Mouse (Mus musculus) kidney, embryonic 16.5 days (tissue): ENCODE measurements around the gene Gabrr2. TPM values are rescaled to one million over a fixed set of nuclear protein-coding genes. Genes with fewer than 3 reads are reported as not detected.
"Not testable (repeated sequence)": the region's sequence is repeated elsewhere in the genome, so short reads cannot be mapped to it uniquely, and the experiment has no call there.

Experiments
- ATAC-seq: fragments of 200-750 bp; cut with Nextera tagmentation; 2 replicates; pipeline ENCODE4 v1.8.0; 2017; ENCODE audit warnings: moderate TSS enrichment; ENCODE audit not compliant: low FRiP score, low TSS enrichment
- H3K27ac ChIP-seq: fragments of 300-500 bp; sonication (generic); 2 replicates; pipeline ENCODE4 v1.5.1; 2014; ENCODE audit warnings: low read length
- H3K27me3 ChIP-seq: fragments of 300-500 bp; sonication (generic); 2 replicates; pipeline ENCODE4 v1.6.1; 2014; ENCODE audit warnings: low read length, control low read depth, mixed read lengths; ENCODE audit not compliant: insufficient read depth
- H3K36me3 ChIP-seq: fragments of 300-500 bp; sonication (generic); 2 replicates; pipeline ENCODE4 v1.6.1; 2014; ENCODE audit warnings: low read length, control low read depth, mixed read lengths; ENCODE audit not compliant: insufficient read depth
- H3K4me1 ChIP-seq: fragments of 300-500 bp; sonication (generic); 2 replicates; pipeline ENCODE4 v1.6.1; 2014; ENCODE audit warnings: low read length, control low read depth, mixed read lengths; ENCODE audit not compliant: insufficient read depth
- H3K4me2 ChIP-seq: fragments of 300-500 bp; sonication (generic); replicated peaks from 2 replicates; pipeline ENCODE4 v1.6.1; 2014; ENCODE audit warnings: low read depth, low read length
- H3K4me3 ChIP-seq: fragments of 300-500 bp; sonication (generic); 2 replicates; pipeline ENCODE4 v1.5.1; 2014; ENCODE audit warnings: mild to moderate bottlenecking, low read length
- H3K9ac ChIP-seq: fragments of 300-500 bp; sonication (generic); replicated peaks from 2 replicates; pipeline ENCODE4 v1.6.1; 2014; ENCODE audit warnings: low read length
- H3K9me3 ChIP-seq: fragments of 300-500 bp; sonication (generic); 2 replicates; pipeline ENCODE4 v1.6.1; 2016; ENCODE audit warnings: low read length, control low read depth
- WGBS: fragments of 180-500 bp; shearing (Covaris S2); extraction: QIAGEN DNeasy Blood & Tissue Kit; methylation state at CpG from one replicate; pipeline ENCODE4 v1.1.7; 2014; 5-methylcytosine and 5-hydroxymethylcytosine counted together
- polyA plus RNA-seq: library from polyadenylated mRNA; unstranded; fragments of >200 nt; fragmentation: Nextera tagmentation; extraction: Ambion mirVana; gene quantifications from 2 replicates; pipeline ENCODE4 v1.2.1, GENCODE M21; 2015

The Gabrr2 gene
- polyA plus RNA-seq, 1 experiment from 2014 or later = 0.29 TPM

GRCm38 (mm10) chr4:33078492-33078891 is 15.7 kb downstream of the Gabrr2 start:
- Histone ChIP-seq H3K4me2 (no peak overlapping the region), H3K9me3 (no peaks in the 10 kb centered on the region; the same call in 1 of the 2 replicates), H3K4me1 (0 out of 2 replicates have a peak, but pooled peaks cover 5% of the 10 kb centered on the region), H3K27me3 (no peaks in the 10 kb centered on the region), H3K9ac (no peak overlapping the region), H3K36me3 (no peaks in the 10 kb centered on the region), H3K4me3 (no peak overlapping the region), H3K27ac (no peak overlapping the region)
- 80% methylated on average over 3 of the region's 3 CpGs for WGBS
- ATAC-seq = no peak

GRCm38 (mm10) chr4:33099118-33099694 is 36.4 kb downstream of the Gabrr2 start:
- Histone ChIP-seq H3K36me3 (no peaks in the 10 kb centered on the region), H3K27ac (no peak overlapping the region), H3K4me1 (no peaks in the 10 kb centered on the region), H3K27me3 (no peaks in the 10 kb centered on the region), H3K4me2 (no peak overlapping the region), H3K4me3 (no peak overlapping the region), H3K9me3 (no peaks in the 10 kb centered on the region), H3K9ac (no peak overlapping the region)
- no peak for ATAC-seq
- 84% methylated on average over 6 of the region's 6 CpGs for whole genome bisulfite sequencing

GRCm38 (mm10) chr4:33109720-33110458 is 47.1 kb downstream of the Gabrr2 start:
- WGBS = 78% methylated on average over 14 of the region's 14 CpGs
- H3K27me3 ChIP-seq = no peaks in the 10 kb centered on the region

GRCm38 (mm10) chr4:33110845-33111244 is 48.0 kb downstream of the Gabrr2 start:
- ATAC-seq = no peak
- Histone ChIP-seq H3K4me2 (no peak overlapping the region), H3K27ac (no peak overlapping the region), H3K27me3 (no peaks in the 10 kb centered on the region), H3K9me3 (peaks cover 3% of the 10 kb centered on the region; the same call in 1 of the 2 replicates), H3K4me1 (no peaks in the 10 kb centered on the region), H3K36me3 (no peaks in the 10 kb centered on the region), H3K9ac (no peak overlapping the region), H3K4me3 (no peak overlapping the region)
- 86% methylated on average over 7 of the region's 7 CpGs for WGBS

More at GRCm38 (mm10) chr4:33109720-33110458, 47.1 kb downstream of the Gabrr2 start:
- no peak for ATAC-seq
- Histone ChIP-seq H3K27ac (no peak overlapping the region), H3K4me3 (no peak overlapping the region), H3K9me3 (no peaks in the 10 kb centered on the region), H3K4me2 (no peak overlapping the region), H3K36me3 (no peaks in the 10 kb centered on the region), H3K9ac (no peak overlapping the region), H3K4me1 (no peaks in the 10 kb centered on the region)

GRCm38 (mm10) chr4:33111358-33111757 is 48.6 kb downstream of the Gabrr2 start:
- no peaks in the 10 kb centered on the region for H3K4me1 ChIP-seq
- H3K36me3 ChIP-seq = no peaks in the 10 kb centered on the region
- no peak for ATAC-seq
- H3K9me3 ChIP-seq = peaks cover 4% of the 10 kb centered on the region; the same call in 1 of the 2 replicates
- no peak overlapping the region for H3K27ac ChIP-seq
- no peak overlapping the region for H3K9ac ChIP-seq
- no peak overlapping the region for H3K4me2 ChIP-seq
- H3K27me3 ChIP-seq = no peaks in the 10 kb centered on the region
- H3K4me3 ChIP-seq = no peak overlapping the region
- 83% methylated on average over 9 of the region's 9 CpGs for WGBS

- WGBS = 93% methylated on average over 10 of the region's 14 CpGs
- not testable (repeated sequence) for H3K27me3 ChIP-seq
These were observed 50.1 kb downstream of the Gabrr2 start for GRCm38 (mm10) chr4:33112866-33113265.

GRCm38 (mm10) chr4:33119118-33119517 is 56.3 kb downstream of the Gabrr2 start:
- not testable (repeated sequence) for H3K27me3 ChIP-seq, ATAC-seq, H3K9me3 ChIP-seq, H3K27ac ChIP-seq, H3K36me3 ChIP-seq, H3K4me2 ChIP-seq, H3K4me3 ChIP-seq, H3K9ac ChIP-seq, H3K4me1 ChIP-seq
- WGBS = 4% methylated on average over 3 of the region's 3 CpGs

More at GRCm38 (mm10) chr4:33112866-33113265, 50.1 kb downstream of the Gabrr2 start:
- H3K27ac ChIP-seq, H3K9me3 ChIP-seq, H3K4me3 ChIP-seq, H3K9ac ChIP-seq, H3K4me1 ChIP-seq, H3K36me3 ChIP-seq, ATAC-seq, H3K4me2 ChIP-seq: not testable (repeated sequence)

GRCm38 (mm10) chr4:33124493-33124892 is 61.7 kb downstream of the Gabrr2 start:
- no peaks in the 10 kb centered on the region for H3K36me3 ChIP-seq
- no peaks in the 10 kb centered on the region for H3K9me3 ChIP-seq
- no peak overlapping the region for H3K4me3 ChIP-seq
- no peak for ATAC-seq
- no peaks in the 10 kb centered on the region for H3K4me1 ChIP-seq
- H3K9ac ChIP-seq = no peak overlapping the region
- no peak overlapping the region for H3K4me2 ChIP-seq
- 74% methylated on average over 6 of the region's 6 CpGs for WGBS
- H3K27ac ChIP-seq = no peak overlapping the region
- H3K27me3 ChIP-seq = no peaks in the 10 kb centered on the region

GRCm38 (mm10) chr4:33125409-33126084 is 62.7 kb downstream of the Gabrr2 start:
- H3K27me3 ChIP-seq = no peaks in the 10 kb centered on the region
- no peak overlapping the region for H3K9ac ChIP-seq

GRCm38 (mm10) chr4:33132221-33132620 is 69.4 kb downstream of the Gabrr2 start, which contains the start of gene Gabrr1:
Gene Gabrr1, plus strand, starts transcription at chr4:33132521.
- Histone ChIP-seq H3K9ac (no peak within 1 kb of the TSS), H3K27ac (no peak within 1 kb of the TSS), H3K4me3 (no peak within 1 kb of the TSS), H3K36me3 (no peaks in the 10 kb centered on the region), H3K9me3 (no peaks in the 10 kb centered on the region), H3K4me1 (no peaks in the 10 kb centered on the region), H3K27me3 (no peaks in the 10 kb centered on the region), H3K4me2 (no peak within 1 kb of the TSS)
- no peak for ATAC-seq
- WGBS = 71% methylated on average over 11 of the region's 11 CpGs

More at GRCm38 (mm10) chr4:33125409-33126084, 62.7 kb downstream of the Gabrr2 start:
- ATAC-seq = no peak
- WGBS = 70% methylated on average over 10 of the region's 10 CpGs
- no peaks in the 10 kb centered on the region for H3K9me3 ChIP-seq
- no peaks in the 10 kb centered on the region for H3K36me3 ChIP-seq
- no peak overlapping the region for H3K27ac ChIP-seq
- H3K4me3 ChIP-seq = no peak overlapping the region
- H3K4me2 ChIP-seq = no peak overlapping the region
- no peaks in the 10 kb centered on the region for H3K4me1 ChIP-seq
